Mouse (Mus musculus): ENCODE measurements around the gene Celf5.

Celf5 gene

DNA sequence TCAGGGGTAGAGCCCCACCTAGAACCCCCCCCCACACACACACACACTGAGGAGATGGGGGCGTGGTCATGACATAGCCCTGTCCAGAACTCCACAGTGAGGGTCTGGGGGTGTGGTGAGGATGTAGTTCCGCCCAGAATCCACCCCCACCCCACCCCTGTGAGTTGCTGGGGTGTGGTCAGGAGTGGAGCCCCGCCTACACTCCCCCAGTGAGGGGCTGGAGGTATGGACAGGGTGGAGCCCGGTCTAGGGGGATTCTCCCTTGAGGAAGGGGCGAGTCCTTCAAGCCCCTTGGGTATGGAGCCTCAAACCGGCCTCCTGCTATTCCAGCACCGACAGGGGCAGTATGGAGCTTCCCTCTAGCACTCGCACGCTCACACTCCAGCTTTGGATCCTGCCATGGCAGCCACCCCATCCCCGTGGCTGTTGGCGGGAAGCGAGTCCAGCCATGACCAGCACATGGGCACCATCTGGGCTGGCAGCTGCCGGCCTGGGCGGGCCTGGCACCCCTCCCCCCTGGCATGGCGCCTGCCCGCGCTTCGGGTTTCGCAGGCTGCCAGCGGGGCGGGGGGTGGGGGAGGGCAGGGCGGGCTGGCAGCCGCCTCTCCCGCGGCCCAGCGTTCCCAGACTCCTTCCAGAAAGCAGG lies 65.8 kb downstream of the Celf5 start:
- in situ Hi-C loops (cut with MseI, MboI), result no loop called here

DNA sequence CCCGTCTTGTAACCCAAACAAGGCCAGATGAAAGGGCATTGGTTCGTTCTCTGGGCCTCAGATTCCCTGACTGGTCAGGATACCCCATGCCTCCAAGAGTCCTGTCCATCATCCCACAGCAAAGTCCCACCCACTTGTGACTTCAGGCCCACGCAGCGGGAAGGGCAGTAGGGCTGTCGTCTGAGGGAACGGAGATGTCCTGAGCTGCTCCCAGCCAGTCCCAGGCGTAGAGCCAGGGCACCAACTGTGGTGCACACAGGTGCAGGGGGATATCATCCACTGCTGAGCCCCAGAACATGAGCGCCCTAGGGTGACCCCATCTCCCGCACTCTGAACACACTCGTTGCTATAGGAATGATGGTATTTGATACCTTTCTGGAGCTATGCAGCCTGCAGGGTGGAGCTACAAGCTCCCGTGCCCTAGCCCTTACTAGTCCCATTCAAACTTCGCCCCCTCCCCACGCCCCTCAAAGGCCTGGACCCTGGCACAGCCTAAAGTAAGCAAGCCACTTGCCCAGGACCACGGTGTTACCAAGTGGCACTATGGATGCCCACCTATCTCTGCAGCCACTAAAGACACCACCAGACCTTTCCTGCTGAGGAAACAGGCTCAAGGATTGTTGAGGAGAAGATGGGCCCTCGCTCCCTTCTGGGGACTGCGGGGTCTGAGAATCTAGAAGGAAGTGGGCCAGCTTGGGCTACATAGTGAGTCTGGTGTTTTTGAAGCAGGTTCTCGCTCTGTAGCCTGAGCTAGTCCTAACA lies 66.8 kb downstream of the Celf5 start:
- in situ Hi-C loops (cut with MseI, MboI), result no loop called here

DNA sequence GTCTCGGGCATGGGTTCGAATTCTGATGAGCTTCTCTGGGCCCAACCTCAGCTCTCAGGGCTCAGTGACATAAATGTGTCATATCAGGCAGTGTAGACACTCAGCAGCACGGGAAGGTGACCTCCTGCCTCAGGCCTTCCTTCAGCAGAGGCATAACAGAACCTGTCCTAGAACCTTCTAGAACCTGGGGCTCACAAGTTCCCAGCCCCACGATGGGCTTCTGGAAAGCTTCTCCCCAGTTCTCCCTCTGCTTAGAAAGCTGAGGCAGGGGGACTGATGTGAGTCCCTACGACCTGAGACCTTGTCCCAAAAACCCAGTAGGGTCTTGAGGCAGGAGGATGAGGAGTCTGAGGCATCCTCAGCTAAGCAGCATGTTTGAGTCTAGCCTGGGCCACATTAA lies 67.4 kb downstream of the Celf5 start:
- in situ Hi-C loops (cut with MseI, MboI), result no loop called here

DNA sequence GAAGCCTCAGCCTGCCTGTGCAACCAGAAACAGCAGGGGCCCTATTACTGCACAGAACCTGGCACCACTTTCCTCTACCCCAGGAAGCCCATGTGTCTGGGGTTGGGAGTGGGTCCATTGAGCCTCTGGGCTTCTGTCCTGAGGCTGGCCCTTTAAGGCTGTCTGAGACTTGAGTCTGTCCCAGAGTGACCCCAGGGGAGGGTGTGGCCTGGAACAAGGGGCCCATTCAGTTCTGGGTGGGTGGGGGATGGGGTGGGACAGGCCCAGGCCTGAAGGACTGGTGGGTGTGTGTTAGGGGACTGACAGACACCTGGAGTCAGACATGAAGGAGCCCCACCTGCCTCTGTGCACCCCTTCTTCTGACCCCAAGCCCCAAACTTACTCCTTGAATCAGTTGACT lies 67.8 kb downstream of the Celf5 start:
- in situ Hi-C loops (cut with MseI, MboI), result no loop called here

DNA sequence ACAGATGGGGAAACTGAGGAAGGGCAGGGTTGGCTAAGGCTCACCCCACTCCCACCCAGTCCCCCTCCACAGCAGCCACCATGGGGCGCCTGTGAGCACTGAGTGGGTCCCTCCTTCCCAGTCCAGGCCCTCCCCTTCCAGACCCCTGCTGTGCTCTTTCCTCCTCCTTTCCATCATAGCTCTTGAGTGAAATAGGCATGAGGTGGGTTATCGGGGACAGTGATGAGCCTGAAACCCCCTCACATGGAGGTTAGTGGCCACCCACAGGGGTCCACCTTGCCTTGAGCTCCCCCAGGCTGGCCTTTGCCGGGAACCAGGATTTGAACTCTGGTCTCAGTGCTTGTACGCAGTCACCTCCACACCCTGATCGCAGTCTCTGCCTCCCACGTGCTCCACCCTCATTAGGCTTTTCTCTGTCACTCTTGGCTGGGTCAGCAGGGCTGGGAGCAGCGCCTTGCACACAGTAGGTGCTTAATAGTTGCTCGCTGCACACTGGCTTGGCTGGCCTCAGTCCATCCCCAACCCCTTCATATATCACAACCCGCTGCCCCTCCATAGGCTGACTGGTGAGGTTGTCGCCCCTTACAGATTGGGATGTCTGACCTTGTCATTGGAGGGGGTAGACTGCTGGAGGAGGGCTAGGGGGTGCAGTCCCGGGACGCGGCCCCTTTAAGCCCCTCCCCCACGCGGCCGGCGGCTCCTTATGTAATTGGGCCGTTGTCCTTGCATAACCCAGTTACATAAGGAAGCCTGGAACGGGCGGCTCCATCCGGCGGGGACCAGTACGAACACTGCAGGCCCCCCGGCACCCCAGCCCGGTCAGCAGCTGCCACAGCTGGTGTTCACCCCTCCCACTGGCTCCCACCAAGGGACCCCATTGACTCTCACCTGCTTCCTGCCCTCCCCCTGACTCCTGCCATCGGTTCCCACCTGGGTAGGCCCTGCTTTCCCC lies 68.9 kb downstream of the Celf5 start:
- in situ Hi-C loops (cut with MseI, MboI), result no loop called here

DNA sequence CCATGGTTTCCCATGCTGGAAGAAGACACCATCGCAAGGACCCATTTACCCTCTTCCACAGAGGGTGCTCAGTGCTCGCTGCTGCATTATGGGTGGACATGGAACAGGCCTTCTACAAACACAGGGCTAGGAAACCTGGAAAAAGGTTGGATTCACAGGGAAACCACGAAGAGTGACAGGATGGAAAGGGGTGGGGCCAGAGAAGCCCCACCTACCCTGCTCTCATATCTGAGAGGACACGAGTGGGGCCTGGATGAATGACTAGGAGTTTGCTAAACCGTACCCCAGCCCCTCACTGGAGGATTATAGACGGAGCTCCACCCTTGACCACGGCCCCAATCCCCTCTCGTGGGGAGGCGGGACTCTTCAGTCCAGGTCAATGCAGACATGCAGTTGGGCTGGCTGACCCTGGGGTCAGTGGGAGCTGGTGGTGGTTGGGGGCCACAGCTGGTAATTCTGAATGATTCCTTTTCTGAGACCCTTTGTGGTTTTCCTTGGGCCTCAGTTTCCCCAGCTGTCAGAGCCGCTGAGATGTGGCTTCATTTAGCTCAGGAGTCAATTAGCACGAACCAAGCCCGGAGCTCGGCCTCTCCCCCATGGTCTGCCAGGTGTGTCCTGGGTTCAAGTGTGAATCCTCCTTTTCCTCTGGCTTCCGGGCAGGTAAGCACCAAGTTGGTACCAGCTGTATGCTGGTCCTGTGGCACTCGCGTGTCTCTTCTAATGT lies 69.8 kb downstream of the Celf5 start:
- in situ Hi-C loops (cut with MseI, MboI), result no loop called here

DNA sequence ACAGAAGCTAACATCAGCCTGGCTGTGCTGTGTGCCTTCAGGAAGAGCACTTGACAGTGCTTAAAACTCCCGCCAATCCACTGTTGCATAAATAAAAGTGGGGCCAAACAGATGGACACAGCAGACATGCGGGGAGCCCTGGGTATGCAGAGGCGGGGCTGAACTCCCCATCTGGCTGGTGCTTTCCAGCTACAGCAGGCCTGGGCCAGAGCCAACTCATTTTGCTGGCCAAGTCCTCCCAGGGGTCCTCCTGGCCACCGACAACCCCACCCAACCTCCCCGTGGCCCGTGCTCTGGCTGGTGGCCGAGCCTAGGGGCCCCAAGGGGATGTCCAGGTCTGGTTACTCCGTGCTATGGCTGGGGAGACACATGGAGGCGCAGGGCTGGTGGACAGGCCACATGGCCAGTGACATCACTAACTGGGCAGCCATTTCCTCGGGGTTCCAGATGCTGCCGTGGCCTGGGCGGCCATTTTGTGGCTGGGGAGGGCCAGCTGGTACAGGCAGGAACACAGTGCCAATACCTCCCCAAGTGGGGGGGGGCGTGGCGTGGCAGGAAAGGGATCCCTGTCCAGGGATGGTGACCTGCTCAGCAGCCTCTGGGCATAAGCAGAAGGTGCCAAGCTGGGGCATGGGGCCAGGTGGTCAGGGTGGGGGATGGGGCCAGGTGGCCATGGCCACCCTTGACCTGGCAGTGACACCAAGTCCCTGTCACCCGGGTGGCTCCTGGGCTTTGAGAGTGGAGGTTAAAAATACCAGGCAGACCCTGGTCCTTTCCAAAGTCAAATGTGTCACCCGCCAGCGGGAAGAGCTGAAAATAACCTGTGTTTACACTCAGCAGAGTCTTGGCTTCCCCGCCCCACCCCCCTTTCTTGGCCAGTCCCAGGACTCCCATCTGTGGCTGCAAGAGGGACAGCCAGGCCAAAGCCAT lies 70.8 kb downstream of the Celf5 start:
- in situ Hi-C loops (cut with MseI, MboI), result no loop called here

DNA sequence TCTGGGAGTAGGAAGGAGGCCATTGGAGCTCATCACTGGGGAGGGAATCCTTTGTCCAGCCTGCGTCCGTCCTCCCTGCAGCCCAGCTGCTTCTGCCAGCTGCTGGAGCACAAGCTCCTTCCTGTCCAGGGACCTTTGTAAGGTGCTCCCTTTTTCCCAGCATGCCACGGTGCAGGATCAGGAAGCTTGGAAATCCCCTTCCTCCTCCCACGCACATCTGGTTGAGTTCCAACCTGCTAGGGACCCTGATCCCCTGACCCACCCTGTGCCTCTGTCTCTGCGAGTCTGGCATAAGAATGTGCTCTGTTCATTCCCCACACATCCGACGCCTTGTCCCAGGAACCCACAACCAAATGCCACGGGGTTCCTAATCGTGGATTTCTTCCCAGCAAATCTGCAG lies 71.5 kb downstream of the Celf5 start:
- in situ Hi-C loops (cut with MseI, MboI), result no loop called here

DNA sequence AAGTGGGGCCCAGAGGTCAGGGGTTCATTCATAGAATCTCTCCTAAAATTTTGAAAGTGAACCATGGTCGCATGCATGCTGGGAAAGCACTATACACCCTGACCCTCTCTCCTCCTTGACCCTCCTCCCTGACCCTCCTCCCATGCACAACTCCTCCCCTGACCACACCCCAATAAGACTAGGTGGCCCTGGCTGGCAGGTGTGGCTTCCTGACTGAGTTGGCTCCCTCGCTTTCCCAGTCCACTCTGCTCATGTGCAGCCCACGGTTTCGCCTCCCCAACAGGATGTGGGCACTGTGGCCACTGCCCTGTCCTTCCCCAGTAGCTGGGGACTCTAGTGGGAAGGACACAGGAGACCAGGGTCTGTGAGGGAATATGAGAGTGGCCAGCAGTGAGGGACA lies 72.2 kb downstream of the Celf5 start:
- in situ Hi-C loops (cut with MseI, MboI), result no loop called here

DNA sequence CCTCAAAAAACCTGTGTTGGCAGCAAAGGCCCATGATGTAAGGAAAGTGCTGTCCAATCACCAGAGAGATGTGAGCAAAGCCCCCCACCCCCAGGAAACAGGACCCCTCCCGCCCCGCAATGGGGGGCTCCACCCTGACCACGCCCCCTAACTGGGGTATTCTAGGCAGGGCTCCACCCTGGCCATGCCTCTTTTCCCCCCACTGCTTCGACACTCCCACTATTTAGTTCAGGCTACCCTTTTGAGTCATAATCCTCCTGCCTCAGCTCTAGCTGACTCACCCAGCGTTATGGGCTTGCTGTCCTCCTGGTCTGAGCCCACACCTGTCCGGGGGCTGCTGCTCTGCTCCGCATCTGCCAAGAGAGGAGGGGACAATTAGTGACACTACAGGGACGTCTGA lies 73.2 kb downstream of the Celf5 start:
- in situ Hi-C loops (cut with MseI, MboI), result no loop called here

Measured in mouse trophoblast stem cell (cell line).